In genomic region chr5:124354574-124355424, GRCm38 (mm10) we compare ENCODE assay signal across 8 mouse cellular contexts. TPM values are rescaled to one million over a fixed set of nuclear protein-coding genes. Genes with fewer than 3 reads are reported as not detected.
A peak's percentile ranks its signal among the peaks of the same experiment; 100 is the strongest.
DNase-seq lines count a peak whose midpoint lies in the region; ATAC-seq and TF ChIP-seq lines count a peak whose summit lies in the region.

No protein-coding gene starts in this region.

- H3K9ac ChIP-seq in forebrain, embryonic 12.5 days = peak overlapping the region; percentile 100
- H3K9ac ChIP-seq in hindbrain, embryonic 13.5 days = peak overlapping the region; percentile 99
- peak overlapping the region; percentile 100 for H3K9ac ChIP-seq in limb, embryonic 15.5 days
- peak overlapping the region; percentile 48; the same call in 1 of the 2 replicates for H3K9ac ChIP-seq in midbrain, postnatal 0 days (replicated peaks; ENCODE audit: low read length, poor library complexity, severe bottlenecking)

- H3K36me3 ChIP-seq in forebrain, embryonic 12.5 days (replicated peaks) = peaks cover 7% of the 10 kb centered on the region
- H3K36me3 ChIP-seq in hindbrain, embryonic 13.5 days = no peaks in the 10 kb centered on the region; the same call in 1 of the 2 replicates
- H3K36me3 ChIP-seq in limb, embryonic 15.5 days = peaks cover 2% of the 10 kb centered on the region
- H3K36me3 ChIP-seq in midbrain, postnatal 0 days (ENCODE audit: insufficient read depth, low read length) = no peaks in the 10 kb centered on the region

- H3K4me3 ChIP-seq in left cerebral cortex, adult 2 months = peak overlapping the region; percentile 70
- peak overlapping the region; percentile 99 for H3K4me3 ChIP-seq in forebrain, embryonic 12.5 days (replicated peaks)
- peak overlapping the region; percentile 95 for H3K4me3 ChIP-seq in hindbrain, embryonic 13.5 days
- H3K4me3 ChIP-seq in limb, embryonic 15.5 days = peak overlapping the region; percentile 88
- peak overlapping the region; percentile 86 for H3K4me3 ChIP-seq in midbrain, postnatal 0 days (ENCODE audit: low read depth, low read length)

- WGBS in forebrain, embryonic 12.5 days = under 1% methylated on average over 35 of the region's 60 CpGs
- WGBS in hindbrain, embryonic 13.5 days = under 1% methylated on average over 49 of the region's 60 CpGs
- under 1% methylated on average over 40 of the region's 60 CpGs for whole genome bisulfite sequencing in limb, embryonic 15.5 days
- WGBS in midbrain, postnatal 0 days = under 1% methylated on average over 28 of the region's 60 CpGs

- DNase-seq in left cerebral cortex, adult 2 months (ENCODE audit: extremely low spot score in 1 of 2, low spot score in 2 of 2) = peak; percentile 53 to 58
- DNase-seq in left cerebral cortex, postnatal 14 days (ENCODE audit: low spot score in 2 of 2) = no peak
- DNase-seq in brain, embryonic 14.5 days (ENCODE audit: low read depth) = peak; percentile 80
- DNase-seq in midbrain, postnatal 0 days (ENCODE audit: low spot score) = peak; percentile 48
- peak; percentile 43 for DNase-seq in testis, postnatal 14 days (ENCODE audit: low spot score)

- peak; percentile 39 for ATAC-seq in forebrain, embryonic 12.5 days (ENCODE audit: low FRiP score)
- no peak for ATAC-seq in hindbrain, embryonic 13.5 days (ENCODE audit: low FRiP score)
- ATAC-seq in limb, embryonic 15.5 days (ENCODE audit: insufficient number of reproducible peaks, low FRiP score, low TSS enrichment, low read depth) = peak; percentile 59
- no peak for ATAC-seq in midbrain, postnatal 0 days (ENCODE audit: low FRiP score)

- no peaks in the 10 kb centered on the region for H3K9me3 ChIP-seq in forebrain, embryonic 12.5 days
- H3K9me3 ChIP-seq in hindbrain, embryonic 13.5 days = no peaks in the 10 kb centered on the region
- H3K9me3 ChIP-seq in limb, embryonic 15.5 days = no peaks in the 10 kb centered on the region
- H3K9me3 ChIP-seq in midbrain, postnatal 0 days (ENCODE audit: low read length) = no peaks in the 10 kb centered on the region

- peaks cover 33% of the 10 kb centered on the region for H3K4me1 ChIP-seq in forebrain, embryonic 12.5 days
- H3K4me1 ChIP-seq in hindbrain, embryonic 13.5 days (replicated peaks) = peaks cover 42% of the 10 kb centered on the region
- H3K4me1 ChIP-seq in limb, embryonic 15.5 days = peaks cover 29% of the 10 kb centered on the region
- H3K4me1 ChIP-seq in midbrain, postnatal 0 days (ENCODE audit: insufficient read depth, low read length) = peaks cover 11% of the 10 kb centered on the region

- intact Hi-C loops in left cerebral cortex, adult 2 months (cut with DNase I) = loop anchor here (10.0 kb wide), 1 partner anchor 180 kb away; the partner anchor contains the start of gene Rilpl1
- intact Hi-C loops in left cerebral cortex, postnatal 14 days (cut with DNase I) = no loop called here

- no peak for TF ChIP-seq POLR2A in brain, embryonic 14.5 days (IDR thresholded peaks at IDR 0.05; ENCODE audit: borderline replicate concordance, extremely low read depth, insufficient read depth, insufficient read length, poor library complexity, severe bottlenecking)

- no peak for TF ChIP-seq CTCF in left cerebral cortex, adult 2 months (IDR thresholded peaks at IDR 0.05)
- no peak for TF ChIP-seq CTCF in brain, embryonic 14.5 days (IDR thresholded peaks at IDR 0.05; ENCODE audit: borderline replicate concordance, extremely low read depth, insufficient read depth, insufficient read length)
- TF ChIP-seq CTCF in midbrain, postnatal 0 days (IDR thresholded peaks at IDR 0.05) = no peak

- H3K27me3 ChIP-seq in forebrain, embryonic 12.5 days = no peaks in the 10 kb centered on the region
- H3K27me3 ChIP-seq in hindbrain, embryonic 13.5 days = no peaks in the 10 kb centered on the region
- no peaks in the 10 kb centered on the region for H3K27me3 ChIP-seq in limb, embryonic 15.5 days
- no peaks in the 10 kb centered on the region for H3K27me3 ChIP-seq in midbrain, postnatal 0 days (ENCODE audit: insufficient read depth, low read length)

- peak overlapping the region; percentile 60 for H3K4me2 ChIP-seq in forebrain, embryonic 12.5 days
- H3K4me2 ChIP-seq in hindbrain, embryonic 13.5 days = peak overlapping the region; percentile 62
- peak overlapping the region; percentile 50 for H3K4me2 ChIP-seq in limb, embryonic 15.5 days
- H3K4me2 ChIP-seq in midbrain, postnatal 0 days (ENCODE audit: low read depth, low read length, poor library complexity, severe bottlenecking) = peak overlapping the region; percentile 60

- peak overlapping the region; percentile 80 for H3K27ac ChIP-seq in left cerebral cortex, adult 2 months
- peak overlapping the region; percentile 99 for H3K27ac ChIP-seq in forebrain, embryonic 12.5 days
- peak overlapping the region; percentile 99 for H3K27ac ChIP-seq in hindbrain, embryonic 13.5 days
- peak overlapping the region; percentile 98 for H3K27ac ChIP-seq in limb, embryonic 15.5 days
- H3K27ac ChIP-seq in midbrain, postnatal 0 days (ENCODE audit: low read depth, low read length) = peak overlapping the region; percentile 51; the same call in 1 of the 2 replicates

RNA-seq across cellular contexts. Expression of gene Cdk2ap1, which starts 8.1 kb away (rescaled TPM):
- 100 to 1,000 TPM; 163 to 170 TPM for total RNA-seq in left cerebral cortex, adult 2 months (2021)
- 100 to 1,000 TPM; 125 to 141 TPM for total RNA-seq in left cerebral cortex, postnatal 14 days (2021)
- 303 and 477 TPM in 2 replicates for polyA plus RNA-seq in brain, embryonic 14.5 days (2012; rRNA removed)
- polyA plus RNA-seq in forebrain, embryonic 12.5 days (2016; fragmentation: Nextera tagmentation; extraction: Ambion mirVana) = 81.1 and 105 TPM in 2 replicates
- polyA plus RNA-seq in hindbrain, embryonic 13.5 days (2015; fragmentation: Nextera tagmentation; extraction: Ambion mirVana) = 67.9 and 68.6 TPM in 2 replicates
- polyA plus RNA-seq in limb, embryonic 15.5 days (2015; fragmentation: Nextera tagmentation; extraction: Ambion mirVana) = 37.7 and 49.2 TPM in 2 replicates
- 104 and 164 TPM in 2 replicates for total RNA-seq in midbrain, postnatal 0 days (2014; rRNA removed)
- polyA plus RNA-seq in midbrain, postnatal 0 days (2015; fragmentation: Nextera tagmentation; extraction: Ambion mirVana) = 65.0 and 65.2 TPM in 2 replicates

RNA-seq across cellular contexts. Expression of gene 2810006K23Rik, which starts 26.9 kb away (rescaled TPM):
- total RNA-seq in left cerebral cortex, adult 2 months (2021) = 10 to 100 TPM; 13.2 to 13.6 TPM
- total RNA-seq in left cerebral cortex, postnatal 14 days (2021) = 10 to 100 TPM; 13.7 to 15.2 TPM
- polyA plus RNA-seq in brain, embryonic 14.5 days (2012; rRNA removed) = 10.8 and 13.3 TPM in 2 replicates
- 19.2 and 23.0 TPM in 2 replicates for polyA plus RNA-seq in forebrain, embryonic 12.5 days (2016; fragmentation: Nextera tagmentation; extraction: Ambion mirVana)
- 15.5 and 16.2 TPM in 2 replicates for polyA plus RNA-seq in hindbrain, embryonic 13.5 days (2015; fragmentation: Nextera tagmentation; extraction: Ambion mirVana)
- 15.2 and 15.9 TPM in 2 replicates for polyA plus RNA-seq in limb, embryonic 15.5 days (2015; fragmentation: Nextera tagmentation; extraction: Ambion mirVana)
- total RNA-seq in midbrain, postnatal 0 days (2014; rRNA removed) = 9.0 and 9.4 TPM in 2 replicates
- polyA plus RNA-seq in midbrain, postnatal 0 days (2015; fragmentation: Nextera tagmentation; extraction: Ambion mirVana) = 7.8 TPM in 2 replicates

RNA-seq across cellular contexts. Expression of gene Mphosph9, which starts 27.0 kb away (rescaled TPM):
- total RNA-seq in left cerebral cortex, adult 2 months (2021) = 10 to 100 TPM; 20.9 to 23.1 TPM
- total RNA-seq in left cerebral cortex, postnatal 14 days (2021) = 10 to 100 TPM; 17.5 to 18.9 TPM
- 18.3 and 19.4 TPM in 2 replicates for polyA plus RNA-seq in brain, embryonic 14.5 days (2012; rRNA removed)
- 24.4 and 24.7 TPM in 2 replicates for polyA plus RNA-seq in forebrain, embryonic 12.5 days (2016; fragmentation: Nextera tagmentation; extraction: Ambion mirVana)
- polyA plus RNA-seq in hindbrain, embryonic 13.5 days (2015; fragmentation: Nextera tagmentation; extraction: Ambion mirVana) = 14.0 and 14.3 TPM in 2 replicates
- 6.7 and 8.2 TPM in 2 replicates for polyA plus RNA-seq in limb, embryonic 15.5 days (2015; fragmentation: Nextera tagmentation; extraction: Ambion mirVana)
- 19.0 and 41.0 TPM in 2 replicates for total RNA-seq in midbrain, postnatal 0 days (2014; rRNA removed)
- 6.6 and 9.6 TPM in 2 replicates for polyA plus RNA-seq in midbrain, postnatal 0 days (2015; fragmentation: Nextera tagmentation; extraction: Ambion mirVana)

Comparison
In these comparisons a context has a peak if more than half of its experiments do, and no peak if none do; other contexts are left out.
1. DNase-seq: peak in left cerebral cortex, adult 2 months (2 of 2), brain, embryonic 14.5 days (single experiment), midbrain, postnatal 0 days (single experiment) and testis, postnatal 14 days (single experiment); none in left cerebral cortex, postnatal 14 days (0 of 2).
2. ATAC-seq: peak in forebrain, embryonic 12.5 days (single experiment) and limb, embryonic 15.5 days (single experiment); none in hindbrain, embryonic 13.5 days (single experiment) and midbrain, postnatal 0 days (single experiment).
3. H3K9ac ChIP-seq: peak in every context shown above with its lines; median percentile 100 in forebrain, embryonic 12.5 days; 100 in limb, embryonic 15.5 days; 99 in hindbrain, embryonic 13.5 days; 48 in midbrain, postnatal 0 days.
4. Peak in every context shown above with its lines, with median percentiles within 50 percentile points of each other: H3K27ac ChIP-seq, H3K4me3 ChIP-seq and H3K4me2 ChIP-seq.